Mouse (Mus musculus) lung, embryonic 14.5 days (tissue): ENCODE results near the gene Scmh1. TPM values are rescaled to one million over a fixed set of nuclear protein-coding genes. Genes with fewer than 3 reads are reported as not detected.
A peak's percentile ranks its signal among the peaks of the same experiment; 100 is the strongest.

Experiments used
- ATAC-seq: fragments of 200-750 bp; cut with Nextera tagmentation; 2 replicates; pipeline ENCODE4 v1.8.0; 2017; ENCODE audit warnings: mild to moderate bottlenecking, moderate TSS enrichment, moderate library complexity; ENCODE audit not compliant: insufficient read depth
- DNase-seq: peaks from one replicate; pipeline ENCODE4 v3.0.0-alpha.2; 2015
- H3K27ac ChIP-seq: fragments of 300-500 bp; sonication (generic); 2 replicates; pipeline ENCODE4 v1.5.1; 2014; ENCODE audit warnings: low read depth, mild to moderate bottlenecking, moderate library complexity
- H3K27me3 ChIP-seq: fragments of 300-500 bp; sonication (generic); 2 replicates; pipeline ENCODE4 v1.6.1; 2014; ENCODE audit warnings: low read length, control low read depth; ENCODE audit not compliant: insufficient read depth
- H3K36me3 ChIP-seq: fragments of 300-500 bp; sonication (generic); 2 replicates; pipeline ENCODE4 v1.6.1; 2014; ENCODE audit warnings: control low read depth; ENCODE audit not compliant: insufficient read depth
- H3K4me1 ChIP-seq: fragments of 300-500 bp; sonication (generic); 2 replicates; pipeline ENCODE4 v1.6.1; 2014; ENCODE audit warnings: antibody characterized with exemption, control low read depth; ENCODE audit not compliant: insufficient read depth
- H3K4me2 ChIP-seq: fragments of 300-500 bp; sonication (generic); 2 replicates; pipeline ENCODE4 v1.6.1; 2014; ENCODE audit warnings: mild to moderate bottlenecking
- H3K4me3 ChIP-seq: fragments of 300-500 bp; sonication (generic); 2 replicates; pipeline ENCODE4 v1.5.1; 2014; ENCODE audit warnings: low read depth, low read length
- H3K9ac ChIP-seq: fragments of 300-500 bp; sonication (generic); 2 replicates; pipeline ENCODE4 v1.6.1; 2014
- H3K9me3 ChIP-seq: fragments of 300-500 bp; sonication (generic); 2 replicates; pipeline ENCODE4 v1.6.1; 2016; ENCODE audit warnings: low read depth, low read length, control low read depth
- CTCF ChIP-seq: IDR thresholded peaks from 2 replicates; pipeline ENCODE4 v1.5.1; 2016; ENCODE audit warnings: antibody characterized with exemption, low read depth
- WGBS: fragments of 180-500 bp; shearing (Covaris S2); extraction: QIAGEN DNeasy Blood & Tissue Kit; methylation state at CpG from one replicate; pipeline ENCODE4 v1.1.7; 2014; 5-methylcytosine and 5-hydroxymethylcytosine counted together
- polyA plus RNA-seq: library from polyadenylated mRNA; unstranded; fragments of >200 nt; fragmentation: Nextera tagmentation; extraction: Ambion mirVana; gene quantifications from 2 replicates; pipeline ENCODE4 v1.2.1, GENCODE M21; 2014

Gene Scmh1
- polyA plus RNA-seq, 1 experiment from 2014 or later = 48.5 TPM

GRCm38 (mm10) chr4:120404247-120404646 lies 834 bp upstream of the Scmh1 start:
- no peak for TF ChIP-seq CTCF
- H3K4me2 ChIP-seq = peak overlapping the region; percentile 71
- DNase-seq (peak; percentile 15), ATAC-seq (no peak)
- no peaks in the 10 kb centered on the region for H3K36me3 ChIP-seq
- H3K9me3 ChIP-seq = no peaks in the 10 kb centered on the region
- H3K4me1 ChIP-seq = 0 out of 2 replicates have a peak, but pooled peaks cover 9% of the 10 kb centered on the region
- H3K9ac ChIP-seq = peak overlapping the region; percentile 97
- peak overlapping the region; percentile 92; the same call in 1 of the 2 replicates for H3K4me3 ChIP-seq
- H3K27me3 ChIP-seq = no peaks in the 10 kb centered on the region
- no peak overlapping the region for H3K27ac ChIP-seq

- H3K36me3 ChIP-seq = no peaks in the 10 kb centered on the region
- H3K4me3 ChIP-seq = peak overlapping the region; percentile 92
- peak overlapping the region; percentile 97 for H3K9ac ChIP-seq
- no peaks in the 10 kb centered on the region for H3K9me3 ChIP-seq
- ATAC-seq = no peak; the same call in 1 of the 2 replicates
- H3K27ac ChIP-seq = peak overlapping the region; percentile 97
- no peaks in the 10 kb centered on the region for H3K27me3 ChIP-seq
- no peak for DNase-seq
- H3K4me1 ChIP-seq = 0 out of 2 replicates have a peak, but pooled peaks cover 9% of the 10 kb centered on the region
- WGBS = 8% methylated on average over 20 of the region's 21 CpGs
- H3K4me2 ChIP-seq = peak overlapping the region; percentile 71
- TF ChIP-seq CTCF = no peak
These were observed 320 bp upstream of the Scmh1 start for GRCm38 (mm10) chr4:120404778-120405143.

- TF ChIP-seq CTCF = no peak
- Histone ChIP-seq H3K27me3 (no peaks in the 10 kb centered on the region), H3K4me3 (peak overlapping the region; percentile 92), H3K27ac (peak overlapping the region; percentile 97), H3K36me3 (no peaks in the 10 kb centered on the region), H3K9me3 (no peaks in the 10 kb centered on the region), H3K4me1 (0 out of 2 replicates have a peak, but pooled peaks cover 9% of the 10 kb centered on the region), H3K9ac (peak overlapping the region; percentile 97), H3K4me2 (peak overlapping the region; percentile 71)
- ATAC-seq = peak; percentile 35
- WGBS = 3% methylated on average over 25 of the region's 25 CpGs
- peak; percentile 54 for DNase-seq
These were observed 941 bp downstream of the Scmh1 start for GRCm38 (mm10) chr4:120405806-120406638.

GRCm38 (mm10) chr4:120406639-120407273 lies 1.7 kb downstream of the Scmh1 start:
- Histone ChIP-seq H3K9ac (peak overlapping the region; percentile 97; the same call in 1 of the 2 replicates), H3K9me3 (no peaks in the 10 kb centered on the region), H3K4me3 (peak overlapping the region; percentile 92), H3K4me1 (0 out of 2 replicates have a peak, but pooled peaks cover 9% of the 10 kb centered on the region), H3K4me2 (peak overlapping the region; percentile 71), H3K27ac (peak overlapping the region; percentile 97), H3K27me3 (no peaks in the 10 kb centered on the region), H3K36me3 (no peaks in the 10 kb centered on the region)
- no peak for ATAC-seq
- no peak for TF ChIP-seq CTCF
- peak; percentile 68 for DNase-seq
- 18% methylated on average over 3 of the region's 3 CpGs for WGBS

GRCm38 (mm10) chr4:120418053-120418452 lies 13.0 kb downstream of the Scmh1 start:
- ATAC-seq (no peak), DNase-seq (no peak)
- no peaks in the 10 kb centered on the region for H3K9me3 ChIP-seq
- H3K4me3 ChIP-seq = no peak overlapping the region
- H3K4me2 ChIP-seq = no peak overlapping the region
- H3K4me1 ChIP-seq = no peaks in the 10 kb centered on the region
- no peak overlapping the region for H3K9ac ChIP-seq
- H3K27ac ChIP-seq = no peak overlapping the region
- 77% methylated on average over 4 of the region's 4 CpGs for WGBS
- no peaks in the 10 kb centered on the region for H3K27me3 ChIP-seq
- no peaks in the 10 kb centered on the region for H3K36me3 ChIP-seq
- TF ChIP-seq CTCF = no peak

- no peak overlapping the region for H3K4me2 ChIP-seq
- no peak overlapping the region for H3K4me3 ChIP-seq
- H3K27ac ChIP-seq = no peak overlapping the region
- no peaks in the 10 kb centered on the region for H3K9me3 ChIP-seq
- H3K27me3 ChIP-seq = no peaks in the 10 kb centered on the region
- no peak overlapping the region for H3K9ac ChIP-seq
- H3K36me3 ChIP-seq = no peaks in the 10 kb centered on the region
- DNase-seq (no peak), ATAC-seq (no peak)
- H3K4me1 ChIP-seq = no peaks in the 10 kb centered on the region
- TF ChIP-seq CTCF = no peak
These were observed 15.1 kb downstream of the Scmh1 start for GRCm38 (mm10) chr4:120420193-120420592.

GRCm38 (mm10) chr4:120420685-120421084 lies 15.6 kb downstream of the Scmh1 start:
- no peaks in the 10 kb centered on the region for H3K4me1 ChIP-seq
- no peaks in the 10 kb centered on the region for H3K27me3 ChIP-seq
- no peak for TF ChIP-seq CTCF
- peak; percentile 48 for DNase-seq
- no peak overlapping the region for H3K4me3 ChIP-seq
- H3K4me2 ChIP-seq = no peak overlapping the region
- ATAC-seq = no peak
- no peaks in the 10 kb centered on the region for H3K36me3 ChIP-seq
- H3K27ac ChIP-seq = no peak overlapping the region
- no peaks in the 10 kb centered on the region for H3K9me3 ChIP-seq
- H3K9ac ChIP-seq = no peak overlapping the region
